Mouse (Mus musculus): ENCODE measurements around the gene Ghrhr.
A peak's percentile ranks its signal among the peaks of the same experiment; 100 is the strongest.

Gene Ghrhr

GRCm38 (mm10) chr6:55396176-55396575 is 20.1 kb downstream of the Ghrhr start:
- DNase-seq (ENCODE audit: low read depth): peak; percentile 73

- DNase-seq (ENCODE audit: low read depth): peak; percentile 43
Measured at GRCm38 (mm10) chr6:55396622-55397041, 20.5 kb downstream of the Ghrhr start.

DNA sequence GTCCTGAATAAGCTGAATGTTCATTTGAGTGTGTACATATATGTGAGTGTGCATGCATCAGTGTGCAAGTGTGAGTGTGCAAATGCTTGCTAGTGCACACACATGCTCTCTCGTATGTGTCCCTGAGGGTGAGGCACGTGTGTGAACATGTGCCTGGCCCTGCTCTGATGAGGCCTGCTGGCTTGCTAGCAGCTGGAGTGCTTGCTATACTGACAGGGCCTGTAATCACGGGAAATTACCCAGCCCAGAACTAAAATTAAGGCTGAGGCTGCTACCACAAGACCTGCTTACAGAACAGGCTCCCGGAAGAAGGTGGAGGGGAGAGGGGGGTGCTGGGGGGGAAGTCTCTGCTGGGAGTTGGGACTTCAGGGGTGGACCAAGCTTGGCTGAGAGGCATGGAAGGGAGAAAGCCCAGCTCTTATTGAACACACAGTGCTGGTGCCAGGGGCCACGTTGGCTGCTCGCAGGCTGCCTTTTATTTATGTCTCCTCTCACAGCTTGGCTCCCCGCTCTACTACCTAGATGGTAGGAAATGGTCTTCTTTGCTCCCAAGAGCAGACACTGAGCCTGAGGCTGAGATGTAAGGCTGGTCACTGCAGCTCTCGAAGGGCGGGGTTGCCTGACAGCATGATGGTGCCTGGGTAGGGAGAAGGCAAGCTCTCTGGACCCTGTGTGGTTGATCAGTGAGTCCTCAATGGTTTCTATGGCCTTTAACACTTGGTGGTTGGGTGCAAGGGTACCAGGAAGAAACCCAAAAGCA is 23.0 kb downstream of the Ghrhr start:
- DNase-seq (ENCODE audit: low read depth): no peak

GRCm38 (mm10) chr6:55399910-55400309 is 23.8 kb downstream of the Ghrhr start:
- peak; percentile 78 for DNase-seq (ENCODE audit: low read depth)

- no peak for DNase-seq (ENCODE audit: low read depth)
Measured at GRCm38 (mm10) chr6:55402041-55402776, 26.1 kb downstream of the Ghrhr start.

DNA sequence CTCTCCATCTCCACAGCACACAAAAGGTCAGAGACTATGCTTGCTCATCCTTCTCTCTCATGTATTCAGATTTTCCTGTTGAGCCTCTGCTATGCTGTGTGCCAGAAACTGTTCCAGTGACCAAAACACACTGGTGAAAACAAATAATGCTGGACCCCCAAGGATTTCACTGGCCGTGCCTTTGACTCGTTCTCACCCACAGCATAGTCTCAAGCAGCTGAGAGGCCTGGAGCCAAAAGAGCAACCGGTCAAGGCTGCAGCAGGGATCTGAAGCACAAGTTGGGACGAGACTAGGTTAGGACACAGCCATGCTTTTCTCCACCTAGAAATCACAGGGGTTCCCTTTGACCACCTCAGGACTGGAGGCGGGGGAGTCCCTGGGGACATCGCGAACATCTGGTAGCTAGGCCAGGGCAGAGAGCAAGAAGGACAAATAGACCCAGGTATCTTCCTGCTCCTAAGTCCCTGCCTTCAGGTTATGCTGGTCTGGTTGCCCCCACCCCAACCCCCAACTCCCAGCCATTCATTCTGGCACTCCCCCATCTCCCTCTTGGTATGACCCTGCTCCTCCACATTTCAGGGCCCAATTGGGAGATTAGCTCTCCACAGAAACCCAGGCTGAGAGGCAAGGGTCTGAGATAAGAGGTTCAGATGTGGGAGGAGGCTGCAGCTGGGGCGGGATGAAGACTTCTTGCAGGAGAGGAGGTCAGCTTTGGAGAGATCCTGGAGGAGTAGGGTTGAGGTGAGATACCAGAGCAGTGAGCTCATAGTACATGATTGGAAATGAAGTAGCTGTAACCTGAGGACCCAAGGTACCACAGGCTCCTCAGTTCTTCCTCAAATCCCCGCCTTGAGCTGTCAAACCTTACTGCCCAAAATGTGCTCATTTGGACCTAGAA is 27.6 kb downstream of the Ghrhr start:
- no peak for DNase-seq (ENCODE audit: low read depth)

GRCm38 (mm10) chr6:55404421-55404990 is 28.4 kb downstream of the Ghrhr start:
- peak; percentile 41 for DNase-seq (ENCODE audit: low read depth)

- DNase-seq (ENCODE audit: low read depth): no peak
Measured at GRCm38 (mm10) chr6:55407345-55407744, 31.2 kb downstream of the Ghrhr start.

DNA sequence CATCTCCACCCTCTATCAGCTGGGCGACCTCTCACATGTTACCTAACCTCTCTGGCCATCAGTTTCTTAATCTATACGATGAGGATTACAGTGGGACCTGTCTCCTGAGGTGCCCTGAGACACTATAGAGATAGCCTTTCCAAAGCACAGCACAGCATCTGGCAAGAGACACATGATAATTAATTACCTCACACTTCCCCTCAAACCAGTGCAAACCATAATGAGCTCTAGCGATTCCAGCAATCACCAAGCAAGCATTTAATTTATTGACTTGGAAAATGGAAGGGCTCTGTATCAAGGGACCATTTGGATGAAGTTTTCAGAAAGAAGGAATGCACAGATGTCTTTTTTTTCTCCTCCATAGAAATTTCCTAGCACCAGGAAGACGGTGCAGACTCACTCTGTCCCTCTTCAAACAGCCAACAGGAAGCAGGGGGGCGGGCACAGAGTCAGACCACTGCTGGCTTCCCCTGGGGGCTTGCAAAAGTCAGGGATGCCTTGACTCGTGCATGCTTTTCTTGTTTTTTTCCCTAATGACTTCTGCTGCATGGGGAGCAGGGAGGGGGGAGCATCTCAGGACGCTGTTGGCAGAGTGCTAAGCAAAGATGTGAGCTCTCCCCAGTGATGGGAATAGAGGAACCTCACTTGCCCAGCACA is 34.2 kb downstream of the Ghrhr start:
- peak; percentile 37 for DNase-seq (ENCODE audit: low read depth)

GRCm38 (mm10) chr6:55410977-55411376 is 34.9 kb downstream of the Ghrhr start:
- DNase-seq (ENCODE audit: low read depth): peak; percentile 33

- no peak for DNase-seq (ENCODE audit: low read depth)
Measured at GRCm38 (mm10) chr6:55416202-55416601, 40.1 kb downstream of the Ghrhr start.

- no peak for DNase-seq (ENCODE audit: low read depth)
Measured at GRCm38 (mm10) chr6:55418746-55419410, 42.8 kb downstream of the Ghrhr start.

DNA sequence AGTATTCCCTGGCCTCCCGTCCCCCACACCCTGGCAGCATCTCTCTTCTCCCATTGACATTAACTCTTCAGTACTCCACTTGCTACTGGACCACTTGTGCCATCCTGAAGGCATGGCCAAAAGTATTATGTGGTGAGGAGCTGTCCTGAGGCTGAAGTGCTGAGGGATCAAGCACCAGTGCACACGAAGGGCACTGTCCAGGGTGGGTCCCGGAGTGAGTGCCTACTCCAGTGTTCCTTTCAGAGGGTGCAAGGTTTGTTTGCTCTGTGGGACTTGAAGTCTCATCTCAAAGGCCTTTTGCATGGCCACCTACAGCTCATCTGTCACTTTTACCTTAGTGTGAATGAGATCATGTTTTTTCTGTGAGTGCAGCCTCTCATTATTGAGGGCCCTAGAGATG is 44.3 kb downstream of the Ghrhr start:
- peak; percentile 48 for DNase-seq (ENCODE audit: low read depth)

DNA sequence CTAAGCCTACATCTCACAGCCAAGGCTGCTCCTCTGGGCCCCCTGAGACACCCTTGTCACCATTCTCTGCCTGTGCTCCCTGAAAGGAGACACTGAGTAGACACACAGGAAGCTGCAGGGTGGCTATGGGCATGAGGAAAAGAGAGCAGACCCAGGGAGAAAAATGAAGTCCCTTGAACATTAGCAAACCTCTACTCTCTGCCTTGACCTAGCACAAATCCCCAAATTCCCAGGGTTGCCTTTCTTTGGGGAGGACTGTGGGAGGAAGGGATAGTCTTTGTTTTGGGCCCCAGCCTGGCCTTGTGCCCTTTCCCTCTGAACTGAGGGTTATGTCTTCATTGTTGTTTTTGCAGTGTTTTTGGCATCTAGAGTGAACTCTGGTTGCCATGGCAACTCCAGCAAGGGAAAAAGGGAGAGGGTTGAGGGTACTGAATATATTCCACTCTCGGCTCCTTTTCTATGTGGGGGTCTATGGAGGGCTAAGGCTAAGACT is 44.8 kb downstream of the Ghrhr start:
- DNase-seq (ENCODE audit: low read depth): no peak

DNA sequence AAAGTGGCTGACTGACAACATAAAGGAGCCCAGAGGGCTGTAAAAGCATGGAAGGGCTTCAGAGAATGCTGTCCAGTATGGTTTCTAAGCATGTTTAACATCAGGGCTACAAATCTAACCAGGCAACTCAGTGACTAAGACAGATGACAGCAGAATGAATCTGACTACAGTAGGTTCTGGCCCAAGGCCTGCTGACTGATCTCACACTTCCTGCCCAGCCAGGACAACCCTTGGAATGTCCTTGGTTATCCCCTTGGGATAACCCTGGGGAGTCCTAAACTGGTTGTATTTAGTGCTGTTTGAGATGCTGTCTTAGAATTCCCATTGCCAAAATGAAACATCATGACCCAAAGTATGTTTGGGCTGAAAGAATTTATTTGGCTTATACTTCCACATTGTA is 56.0 kb downstream of the Ghrhr start:
- DNase-seq (ENCODE audit: low read depth): peak; percentile 56

GRCm38 (mm10) chr6:55434360-55434759 is 58.3 kb downstream of the Ghrhr start:
- no peak for DNase-seq (ENCODE audit: low read depth)

GRCm38 (mm10) chr6:55435266-55436159 is 59.4 kb downstream of the Ghrhr start:
- no peak for DNase-seq (ENCODE audit: low read depth)

GRCm38 (mm10) chr6:55437919-55438318 is 61.8 kb downstream of the Ghrhr start:
- DNase-seq (ENCODE audit: low read depth): peak; percentile 75
